Mouse (Mus musculus) heart, embryonic 14.5 days (tissue): Measurements from ENCODE around the gene Lman1l. TPM values are rescaled to one million over a fixed set of nuclear protein-coding genes. Genes with fewer than 3 reads are reported as not detected.

Source experiments
- ATAC-seq: fragments of 200-750 bp; cut with Nextera tagmentation; 2 replicates; pipeline ENCODE4 v1.8.0; 2017; ENCODE audit warnings: low read depth, moderate TSS enrichment; ENCODE audit not compliant: insufficient number of reproducible peaks, insufficient read depth, low FRiP score
- H3K27ac ChIP-seq, 2 experiments: fragments of 200-500 bp in 1 of 2; fragments of 300-500 bp in 1 of 2; sonication (generic) in 1 of 2; replicated peaks in 1 of 2; 2 replicates each; pipeline ENCODE4 v1.5.1; 2012 to 2014; ENCODE audit warnings: low read depth in 2 of 2, low read length in 2 of 2, control low read depth in 1 of 2, mild to moderate bottlenecking in 1 of 2, mixed read lengths in 1 of 2; ENCODE audit not compliant: control insufficient read depth in 1 of 2, insufficient read depth in 1 of 2
- H3K27me3 ChIP-seq: fragments of 300-500 bp; sonication (generic); 2 replicates; pipeline ENCODE4 v1.6.1; 2014; ENCODE audit warnings: mild to moderate bottlenecking, low read length, control low read depth; ENCODE audit not compliant: control insufficient read depth, insufficient read depth
- H3K36me3 ChIP-seq: fragments of 300-500 bp; sonication (generic); 2 replicates; pipeline ENCODE4 v1.6.1; 2014; ENCODE audit warnings: mild to moderate bottlenecking, control low read depth, low read length, mixed read lengths; ENCODE audit not compliant: control insufficient read depth, insufficient read depth
- H3K4me1 ChIP-seq, 2 experiments: fragments of 200-500 bp in 1 of 2; fragments of 300-500 bp in 1 of 2; sonication (generic) in 1 of 2; 2 replicates each; pipeline ENCODE4 v1.6.1; 2012 to 2014; ENCODE audit warnings: low read length in 2 of 2, control low read depth in 1 of 2, mixed read lengths in 1 of 2; ENCODE audit not compliant: control insufficient read depth in 2 of 2, insufficient read depth in 2 of 2
- H3K4me2 ChIP-seq: fragments of 300-500 bp; sonication (generic); 2 replicates; pipeline ENCODE4 v1.6.1; 2014; ENCODE audit warnings: mild to moderate bottlenecking, low read length
- H3K4me3 ChIP-seq, 2 experiments: fragments of 200-500 bp in 1 of 2; fragments of 300-500 bp in 1 of 2; sonication (generic) in 1 of 2; 2 replicates each; pipeline ENCODE4 v1.5.1; 2012 to 2014; ENCODE audit warnings: low read length in 2 of 2, mild to moderate bottlenecking in 2 of 2, control low read depth in 1 of 2, low read depth in 1 of 2, moderate library complexity in 1 of 2; ENCODE audit not compliant: control insufficient read depth in 1 of 2, insufficient read depth in 1 of 2
- H3K9ac ChIP-seq: fragments of 300-500 bp; sonication (generic); 2 replicates; pipeline ENCODE4 v1.6.1; 2014; ENCODE audit warnings: mild to moderate bottlenecking, low read length
- H3K9me3 ChIP-seq: fragments of 300-500 bp; sonication (generic); 2 replicates; pipeline ENCODE4 v1.6.1; 2016; ENCODE audit warnings: low read length, control low read depth; ENCODE audit not compliant: control insufficient read depth
- WGBS: fragments of 180-500 bp; shearing (Covaris S2); extraction: QIAGEN DNeasy Blood & Tissue Kit; methylation state at CpG from one replicate; pipeline ENCODE4 v1.1.7; 2014; 5-methylcytosine and 5-hydroxymethylcytosine counted together
- polyA plus RNA-seq: library from polyadenylated mRNA; unstranded; fragments of >200 nt; fragmentation: Nextera tagmentation; extraction: Ambion mirVana; gene quantifications from 2 replicates; pipeline ENCODE4 v1.2.1, GENCODE M21; 2014

The Lman1l gene
- polyA plus RNA-seq, 1 experiment from 2014 or later = 0.12 TPM

DNA sequence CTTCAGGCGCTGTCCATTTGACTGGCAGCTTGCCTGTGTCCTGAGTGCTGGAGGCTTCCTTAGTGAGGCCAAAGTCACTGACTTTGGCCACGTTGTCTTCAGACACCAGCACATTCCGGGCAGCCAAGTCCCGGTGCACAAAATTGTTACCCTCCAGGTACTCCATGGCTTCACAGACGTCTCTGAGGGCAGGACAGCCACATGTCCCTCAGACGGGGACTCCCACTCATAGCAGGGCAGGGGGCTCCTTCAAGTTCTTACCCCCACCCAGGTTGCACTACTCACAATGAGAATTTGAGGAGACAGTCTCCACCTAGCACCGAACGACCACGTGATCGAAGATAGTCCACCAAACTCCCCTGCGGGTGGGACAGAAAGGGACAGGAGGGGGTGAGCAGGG lies 7.3 kb upstream of the Lman1l start:
- Histone ChIP-seq H3K9me3 (no peaks in the 10 kb centered on the region), H3K4me2 (no peak overlapping the region), H3K27ac (no peak overlapping the region), H3K27me3 (no peaks in the 10 kb centered on the region), H3K36me3 (peaks cover 74% of the 10 kb centered on the region), H3K9ac (no peak overlapping the region), H3K4me3 (no peak overlapping the region), H3K4me1 (no peaks in the 10 kb centered on the region; a peak in 1 of 4 replicates)
- ATAC-seq = no peak
- WGBS = 89% methylated on average over 11 of the region's 11 CpGs

DNA sequence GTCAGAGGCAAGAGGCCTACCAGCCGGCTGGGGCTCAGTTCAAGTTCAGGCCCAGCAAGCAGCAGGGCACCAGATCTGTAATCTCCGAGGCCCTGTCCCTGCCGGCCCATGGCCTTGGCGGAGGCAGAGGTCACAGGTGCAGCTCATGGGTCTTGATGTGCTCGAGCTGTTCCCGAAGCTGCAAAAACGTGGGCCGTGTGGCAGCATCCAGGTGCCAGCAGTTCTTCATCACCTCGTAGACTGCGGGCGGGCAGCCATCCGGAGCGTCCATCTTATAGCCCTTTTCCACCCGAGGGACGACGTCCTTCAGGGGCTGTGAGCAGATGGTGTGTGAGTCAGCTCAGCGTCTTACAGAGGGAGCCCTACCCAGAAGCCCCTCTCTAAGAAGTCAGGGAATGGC lies 6.6 kb upstream of the Lman1l start:
- Histone ChIP-seq H3K9ac (no peak overlapping the region), H3K27me3 (no peaks in the 10 kb centered on the region), H3K27ac (no peak overlapping the region), H3K4me2 (no peak overlapping the region), H3K9me3 (no peaks in the 10 kb centered on the region), H3K36me3 (peaks cover 74% of the 10 kb centered on the region), H3K4me3 (no peak overlapping the region), H3K4me1 (no peaks in the 10 kb centered on the region)
- no peak for ATAC-seq
- 95% methylated on average over 17 of the region's 17 CpGs for WGBS

- Histone ChIP-seq H3K27ac (no peak overlapping the region), H3K9ac (no peak overlapping the region), H3K4me1 (no peaks in the 10 kb centered on the region), H3K27me3 (no peaks in the 10 kb centered on the region), H3K4me2 (no peak overlapping the region), H3K36me3 (peaks cover 64% of the 10 kb centered on the region), H3K9me3 (no peaks in the 10 kb centered on the region), H3K4me3 (no peak overlapping the region)
- WGBS = 82% methylated on average over 15 of the region's 15 CpGs
- ATAC-seq = no peak
These were observed 5.3 kb upstream of the Lman1l start for GRCm38 (mm10) chr9:57625674-57626500.

DNA sequence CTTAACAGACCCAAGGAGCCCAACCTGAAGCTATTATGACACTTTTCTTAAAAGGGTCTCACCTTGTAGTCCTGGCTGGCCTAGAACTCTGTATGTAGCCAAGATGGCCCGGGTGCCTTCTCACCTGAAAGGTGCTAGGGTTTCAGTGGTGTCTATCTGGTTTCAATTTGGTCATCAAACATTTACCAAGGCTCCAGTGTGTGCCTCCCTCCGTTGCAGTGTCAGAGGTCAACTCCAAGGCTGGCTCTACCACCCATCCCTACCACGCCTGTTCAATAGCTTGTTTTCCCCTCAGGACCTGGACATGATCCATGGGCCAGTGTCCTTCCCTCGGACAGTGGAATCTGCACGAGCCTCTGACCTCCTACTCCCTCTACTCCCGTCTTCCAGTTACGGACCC lies 3.7 kb upstream of the Lman1l start:
- WGBS = 88% methylated on average over 7 of the region's 7 CpGs
- H3K4me3 ChIP-seq = no peak overlapping the region
- no peak overlapping the region for H3K27ac ChIP-seq
- peaks cover 49% of the 10 kb centered on the region for H3K36me3 ChIP-seq
- no peak overlapping the region for H3K4me2 ChIP-seq
- H3K9me3 ChIP-seq = no peaks in the 10 kb centered on the region
- ATAC-seq = no peak
- H3K9ac ChIP-seq = no peak overlapping the region
- no peaks in the 10 kb centered on the region for H3K4me1 ChIP-seq
- no peaks in the 10 kb centered on the region for H3K27me3 ChIP-seq

GRCm38 (mm10) chr9:57618854-57619253 lies 1.7 kb downstream of the Lman1l start:
- H3K9ac ChIP-seq = no peak overlapping the region
- H3K4me2 ChIP-seq = no peak overlapping the region
- no peaks in the 10 kb centered on the region for H3K9me3 ChIP-seq
- H3K4me3 ChIP-seq = no peak overlapping the region
- no peaks in the 10 kb centered on the region for H3K36me3 ChIP-seq
- ATAC-seq = no peak
- no peaks in the 10 kb centered on the region for H3K27me3 ChIP-seq
- no peak overlapping the region for H3K27ac ChIP-seq
- WGBS = 63% methylated on average over 8 of the region's 8 CpGs
- no peaks in the 10 kb centered on the region for H3K4me1 ChIP-seq

DNA sequence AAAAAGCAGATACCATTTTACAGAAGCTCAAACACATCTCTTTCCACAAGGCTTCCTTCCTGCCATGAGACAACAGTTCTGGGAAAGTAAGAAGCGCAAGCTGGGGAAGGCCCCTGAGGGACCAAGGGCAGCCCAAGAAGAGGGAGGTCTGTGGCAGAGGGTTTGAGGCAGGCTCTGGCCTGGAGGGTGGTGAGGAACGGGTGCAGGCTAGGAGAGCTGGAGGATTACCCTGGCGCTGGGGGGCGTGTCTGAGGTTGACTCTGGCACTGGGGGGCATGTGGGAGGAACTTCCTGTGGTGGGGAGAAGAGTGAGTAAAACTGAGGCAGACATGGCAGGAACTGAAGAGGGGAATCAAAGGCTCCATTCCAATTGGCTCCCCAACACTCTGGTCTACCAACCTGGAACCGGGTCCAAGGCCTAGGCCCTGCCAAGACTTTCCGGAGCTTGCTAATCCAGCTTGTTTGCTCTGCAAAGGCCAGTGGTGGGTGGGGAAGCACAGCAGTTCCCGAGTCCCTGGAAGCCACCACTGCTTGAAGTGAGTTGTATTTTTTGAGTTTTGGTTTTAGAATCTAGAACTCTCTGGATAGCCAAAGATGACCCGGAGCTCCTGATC lies 2.9 kb downstream of the Lman1l start:
- Histone ChIP-seq H3K27me3 (no peaks in the 10 kb centered on the region; the same call in 1 of the 2 replicates), H3K36me3 (no peaks in the 10 kb centered on the region), H3K4me3 (no peak overlapping the region), H3K9me3 (no peaks in the 10 kb centered on the region), H3K9ac (no peak overlapping the region), H3K27ac (no peak overlapping the region), H3K4me1 (no peaks in the 10 kb centered on the region), H3K4me2 (no peak overlapping the region)
- WGBS = 73% methylated on average over 8 of the region's 8 CpGs
- ATAC-seq = no peak

DNA sequence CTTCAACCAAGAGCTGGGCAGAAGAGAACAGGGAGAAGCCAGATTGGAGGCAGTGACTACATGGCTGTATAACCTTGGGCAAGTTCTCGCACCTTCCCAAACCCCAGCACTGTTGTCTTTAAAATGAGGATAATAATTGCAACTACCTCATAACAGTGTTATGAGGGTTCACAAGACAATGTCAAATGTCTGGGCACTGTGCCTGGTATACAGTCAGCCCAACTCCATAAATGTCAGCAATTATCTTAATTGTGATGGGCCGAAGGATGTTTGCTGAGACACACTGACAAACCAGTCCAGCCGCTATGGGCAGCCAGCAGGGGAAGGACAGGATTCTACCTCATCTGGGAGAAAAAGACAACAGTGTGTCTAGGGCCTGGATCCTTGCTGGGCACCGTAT lies 5.8 kb downstream of the Lman1l start:
- Histone ChIP-seq H3K4me1 (peaks cover 0 to 2% of the 10 kb centered on the region in 2 experiments; a peak in 1 of 4 replicates), H3K36me3 (no peaks in the 10 kb centered on the region), H3K27ac (no peak overlapping the region), H3K9ac (no peak overlapping the region), H3K4me2 (no peak overlapping the region), H3K27me3 (no peaks in the 10 kb centered on the region; the same call in 1 of the 2 replicates), H3K4me3 (no peak overlapping the region), H3K9me3 (no peaks in the 10 kb centered on the region)
- ATAC-seq = no peak
- 81% methylated on average over 4 of the region's 4 CpGs for WGBS
